Mouse (Mus musculus) activated CD4-positive, CD25-positive, alpha-beta regulatory T cell, adult 9 weeks (primary cell): Measurements from ENCODE around the gene Irf5. TPM values are rescaled to one million over a fixed set of nuclear protein-coding genes. Genes with fewer than 3 reads are reported as not detected.

Experiments
- polyA plus RNA-seq: library from polyadenylated mRNA; unstranded; fragments of 100-300 nt; shearing (Covaris generic); gene quantifications from one replicate; pipeline ENCODE4 v1.2.1, GENCODE M21; 2017

Irf5 gene
- 43.4 TPM for polyA plus RNA-seq

DNA sequence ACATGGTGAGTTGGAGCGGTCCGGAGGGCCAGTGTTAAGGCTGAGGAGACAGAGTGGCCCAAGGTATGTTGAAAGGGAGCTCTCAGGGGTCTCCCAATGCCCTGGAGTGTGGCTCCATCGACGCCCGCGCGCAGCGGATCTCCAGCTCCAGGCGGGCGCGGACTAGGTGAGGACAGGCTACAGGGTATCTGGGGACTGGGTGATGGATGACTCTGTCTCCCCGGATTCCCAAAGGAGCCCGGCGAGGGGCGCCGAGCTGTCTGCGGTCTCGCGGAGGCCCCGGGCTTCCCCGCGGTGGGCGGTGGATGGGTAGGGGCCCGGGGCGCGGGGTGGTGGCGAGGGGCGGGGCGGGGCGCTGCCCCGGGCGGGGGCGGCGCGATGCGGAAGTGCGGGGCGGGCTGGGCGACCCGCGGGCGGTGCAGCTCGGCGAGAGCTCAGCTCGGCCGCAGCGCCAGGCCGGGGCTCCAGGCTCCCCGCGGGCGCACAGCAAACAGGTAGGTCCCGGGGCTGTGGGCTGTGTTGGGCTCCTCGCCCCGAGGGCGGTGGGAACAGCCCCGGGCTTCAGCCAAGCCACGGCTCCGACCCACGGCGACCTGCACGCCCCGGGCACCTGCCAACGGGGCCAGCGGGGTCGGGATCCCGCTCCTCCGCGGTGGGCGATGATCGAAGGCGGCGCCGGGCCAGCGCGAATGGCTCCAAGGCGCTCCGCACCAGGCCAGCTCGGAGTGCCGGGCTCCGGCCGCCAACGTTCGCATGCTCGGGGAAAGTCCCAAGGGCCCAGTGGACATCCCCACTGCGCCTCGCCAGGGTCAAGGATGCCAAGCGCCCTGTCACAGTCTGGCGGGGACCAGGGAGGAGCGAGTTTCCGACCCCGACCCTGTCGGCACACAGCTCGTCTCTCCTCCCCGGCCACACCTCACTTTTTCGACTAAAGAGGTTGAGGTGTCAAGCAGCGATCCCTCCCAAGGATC, at the start of gene Irf5:
TSS of gene Irf5 (plus strand) at position 345 of the 971 bp plus-strand sequence.

DNA sequence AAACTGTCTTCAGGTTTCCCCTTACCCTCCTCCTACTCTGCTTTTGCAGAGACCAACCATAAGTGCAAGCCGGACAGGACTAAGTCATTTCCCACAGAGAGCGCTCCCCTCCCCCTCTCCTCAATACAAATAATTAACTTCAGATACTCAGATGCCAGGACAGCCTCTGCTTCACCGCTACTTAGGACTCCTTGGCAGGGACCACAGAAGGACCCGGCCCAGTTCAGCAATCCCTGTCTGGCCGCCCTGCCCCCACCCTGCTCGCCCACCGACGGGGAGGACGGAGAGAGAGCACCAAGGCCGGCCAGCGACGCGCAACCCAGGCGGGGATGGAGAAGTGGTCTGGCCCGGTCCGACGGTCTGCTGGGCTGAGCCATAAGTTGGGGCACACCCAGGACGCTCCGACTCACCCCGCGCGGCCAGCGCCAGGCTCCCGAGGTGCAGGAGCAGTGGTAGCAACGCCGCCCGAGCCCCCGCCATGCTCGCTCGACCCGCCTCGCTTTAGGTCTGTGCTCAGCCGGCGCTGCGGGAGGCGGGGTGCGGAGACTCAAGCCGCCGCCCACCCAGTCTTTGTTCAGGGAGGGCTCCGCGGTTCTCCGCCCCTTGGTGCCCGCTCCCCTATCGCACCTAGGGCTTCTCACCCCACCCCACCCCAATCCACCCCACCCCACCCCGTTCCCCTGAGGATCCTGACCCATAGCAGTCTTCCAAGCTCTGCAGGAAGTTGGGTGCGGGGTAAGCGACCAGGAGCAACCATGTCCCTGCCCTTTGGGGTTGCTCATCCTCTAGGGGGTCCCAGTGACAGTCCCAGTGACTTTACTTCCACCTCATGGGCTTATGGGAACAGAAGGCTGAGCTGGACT, 18.7 kb upstream of the Irf5 start, which contains the start of gene Kcp:
TSS of gene Kcp (minus strand) at position 506 of the 863 bp plus-strand sequence.

Other genes starting within 250 kb of the Irf5 start
- 0.88 TPM for gene Fam71f2, start 247.0 kb upstream of the Irf5 start, polyA plus RNA-seq
- gene Fam71f1, start 207.5 kb upstream of the Irf5 start, polyA plus RNA-seq: not detected
- 113 TPM for gene Calu, start 178.6 kb upstream of the Irf5 start, polyA plus RNA-seq
- gene Opn1sw, start 138.2 kb upstream of the Irf5 start, polyA plus RNA-seq: 0.18 TPM
- gene Ccdc136, start 130.3 kb upstream of the Irf5 start, polyA plus RNA-seq: 0.32 TPM
- gene Flnc, start 93.4 kb upstream of the Irf5 start, polyA plus RNA-seq: not detected
- gene Atp6v1f, start 58.9 kb upstream of the Irf5 start, polyA plus RNA-seq: 393 TPM
- gene Atp6v1fnb, start 55.2 kb upstream of the Irf5 start, polyA plus RNA-seq: 0.42 TPM
- gene Kcp, start 18.7 kb upstream of the Irf5 start, polyA plus RNA-seq: not detected
- 112 TPM for gene Tnpo3, start 83.3 kb downstream of the Irf5 start, polyA plus RNA-seq
- gene Tspan33, start 167.6 kb downstream of the Irf5 start, polyA plus RNA-seq: 0.15 TPM
- gene Smo, start 208.9 kb downstream of the Irf5 start, polyA plus RNA-seq: not detected
- gene Ahcyl2, start 241.4 kb downstream of the Irf5 start, polyA plus RNA-seq: 146 TPM